Mouse (Mus musculus) liver, embryonic 13.5 days (tissue): ENCODE results near the gene Ric8b. TPM values are rescaled to one million over a fixed set of nuclear protein-coding genes. Genes with fewer than 3 reads are reported as not detected.

Experiments
- ATAC-seq: fragments of 200-750 bp; cut with Nextera tagmentation; 2 replicates; pipeline ENCODE4 v1.8.0; 2017; ENCODE audit warnings: low read depth, mild to moderate bottlenecking, moderate number of reproducible peaks, moderate library complexity
- DNase-seq: peaks from one replicate; pipeline ENCODE4 v3.0.0; 2022
- H3K27ac ChIP-seq: fragments of 300-500 bp; sonication (generic); 2 replicates; pipeline ENCODE4 v1.5.1; 2015; ENCODE audit warnings: moderate library complexity, mild to moderate bottlenecking, inconsistent platforms
- H3K27me3 ChIP-seq: fragments of 300-500 bp; sonication (generic); 2 replicates; pipeline ENCODE4 v1.6.1; 2015; ENCODE audit warnings: mild to moderate bottlenecking, inconsistent platforms
- H3K36me3 ChIP-seq: fragments of 300-500 bp; sonication (generic); 2 replicates; pipeline ENCODE4 v1.6.1; 2015; ENCODE audit warnings: mild to moderate bottlenecking, inconsistent platforms
- H3K4me1 ChIP-seq: fragments of 300-500 bp; sonication (generic); replicated peaks from 2 replicates; pipeline ENCODE4 v1.6.1; 2015; ENCODE audit warnings: inconsistent platforms
- H3K4me2 ChIP-seq: fragments of 300-500 bp; sonication (generic); 2 replicates; pipeline ENCODE4 v1.6.1; 2015; ENCODE audit warnings: inconsistent platforms, mild to moderate bottlenecking, moderate library complexity
- H3K4me3 ChIP-seq: fragments of 300-500 bp; sonication (generic); replicated peaks from 2 replicates; pipeline ENCODE4 v1.5.1; 2015; ENCODE audit warnings: mild to moderate bottlenecking, inconsistent platforms
- H3K9ac ChIP-seq: fragments of 300-500 bp; sonication (generic); 2 replicates; pipeline ENCODE4 v1.6.1; 2015; ENCODE audit warnings: mild to moderate bottlenecking, inconsistent platforms
- H3K9me3 ChIP-seq: fragments of 300-500 bp; sonication (generic); replicated peaks from 2 replicates; pipeline ENCODE4 v1.6.1; 2016; ENCODE audit warnings: inconsistent platforms
- WGBS: fragments of 180-500 bp; shearing (Covaris S2); methylation state at CpG from one replicate; pipeline ENCODE4 v1.1.7; 2015; ENCODE audit not compliant: insufficient replicate concordance; 5-methylcytosine and 5-hydroxymethylcytosine counted together
- polyA plus RNA-seq: library from polyadenylated mRNA; unstranded; fragments of >200 nt; fragmentation: Nextera tagmentation; extraction: Ambion mirVana; gene quantifications from 2 replicates; pipeline ENCODE4 v1.2.1, GENCODE M21; 2015

The Ric8b gene
- polyA plus RNA-seq, 1 experiment from 2014 or later, result 3.9 TPM

DNA sequence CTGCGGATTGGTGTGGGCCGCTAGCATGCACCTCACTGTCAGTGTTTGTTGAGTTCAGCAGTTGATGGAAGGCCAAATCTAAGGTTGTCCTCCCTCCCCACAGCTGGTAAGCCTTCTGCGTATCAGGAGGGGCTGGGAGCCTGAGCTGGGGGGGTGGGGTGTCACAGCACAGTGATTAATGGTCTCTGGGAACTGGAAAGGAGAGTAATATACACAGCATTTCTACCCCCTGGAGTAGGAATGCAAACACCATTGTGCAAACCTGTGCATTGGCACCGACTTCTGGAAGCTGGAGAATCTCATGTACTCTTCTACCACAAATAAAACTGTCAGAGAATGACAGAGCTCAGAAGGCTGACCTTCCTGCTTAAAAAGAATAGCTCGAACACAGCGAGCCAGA lies 50.2 kb downstream of the Ric8b start:
- ATAC-seq (no peak), DNase-seq (no peak)
- Histone ChIP-seq H3K9me3 (no peaks in the 10 kb centered on the region), H3K4me3 (no peak overlapping the region), H3K27me3 (no peaks in the 10 kb centered on the region), H3K9ac (no peak overlapping the region), H3K27ac (no peak overlapping the region), H3K4me1 (peaks cover 16% of the 10 kb centered on the region), H3K36me3 (peaks cover 24% of the 10 kb centered on the region), H3K4me2 (no peak overlapping the region)
- WGBS, result 69% methylated on average over 6 of the region's 6 CpGs

DNA sequence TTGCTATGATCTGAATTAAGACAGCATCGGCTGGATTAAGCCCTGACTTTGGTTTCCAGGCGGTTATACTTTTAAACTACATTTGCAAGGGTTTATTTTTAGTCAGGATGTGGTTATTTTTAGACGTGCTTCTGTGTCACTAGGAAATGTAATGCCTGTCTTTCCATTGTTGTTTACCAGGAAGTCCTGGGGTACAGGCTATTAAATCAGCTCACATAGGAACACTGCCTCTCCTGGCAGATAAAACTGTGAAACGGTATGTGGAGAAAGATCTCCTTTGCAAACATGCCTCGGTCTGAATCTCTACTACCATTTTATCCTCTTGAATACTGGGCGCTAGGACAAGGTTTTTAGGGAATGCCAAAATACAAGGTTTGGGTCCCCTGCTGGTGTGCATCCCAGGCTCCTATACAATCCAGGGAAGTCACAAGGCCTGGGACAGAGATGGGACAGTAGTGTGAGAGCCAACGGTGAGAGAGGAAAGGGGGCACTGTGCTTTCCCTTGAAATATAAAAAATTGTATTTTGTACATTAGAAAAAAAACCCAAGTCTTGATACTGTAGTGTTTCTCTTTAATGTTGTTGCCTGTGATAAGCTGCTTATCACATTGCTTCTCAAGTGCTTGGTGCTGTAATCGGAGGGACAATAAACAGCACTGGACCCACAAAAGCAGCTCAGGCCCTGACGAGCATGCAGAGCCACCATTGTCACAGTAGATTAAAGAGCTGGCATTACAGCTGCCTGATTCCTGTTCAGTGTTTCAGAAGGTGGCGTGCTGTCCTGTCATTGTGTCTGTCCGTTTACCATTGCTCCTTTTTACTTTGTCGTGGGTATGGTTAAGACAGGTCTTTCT lies 51.7 kb downstream of the Ric8b start:
- DNase-seq (peak; percentile 16), ATAC-seq (peak; percentile 82)
- WGBS, result 40% methylated on average over 12 of the region's 12 CpGs
- peaks cover 21% of the 10 kb centered on the region for H3K36me3 ChIP-seq
- peaks cover 16% of the 10 kb centered on the region for H3K4me1 ChIP-seq
- no peak overlapping the region for H3K4me3 ChIP-seq
- H3K4me2 ChIP-seq, result peak overlapping the region; percentile 28; the same call in 1 of the 2 replicates
- peak overlapping the region; percentile 1; the same call in 1 of the 2 replicates for H3K27ac ChIP-seq
- H3K9me3 ChIP-seq, result no peaks in the 10 kb centered on the region
- no peak overlapping the region for H3K9ac ChIP-seq
- no peaks in the 10 kb centered on the region for H3K27me3 ChIP-seq

DNA sequence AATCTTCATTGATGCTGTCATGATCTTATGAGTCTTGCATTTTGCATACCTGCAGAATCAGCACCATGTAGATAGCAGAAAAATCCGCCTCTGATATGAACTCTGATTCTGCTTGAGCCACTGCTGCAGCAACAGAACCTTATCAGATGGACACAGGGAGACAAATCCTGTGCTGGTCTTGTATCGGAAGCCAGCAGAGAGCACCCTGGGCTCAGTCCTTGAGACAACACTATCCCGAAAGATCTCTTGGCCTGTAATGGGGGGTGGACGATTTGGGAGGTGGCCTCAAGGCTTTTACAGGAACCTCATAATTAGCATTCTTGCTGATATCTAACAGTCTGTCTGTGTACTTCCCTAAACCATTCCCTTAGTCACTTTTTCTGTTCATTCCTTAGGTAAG lies 57.8 kb downstream of the Ric8b start:
- no peak overlapping the region for H3K9ac ChIP-seq
- H3K4me2 ChIP-seq, result no peak overlapping the region
- H3K4me3 ChIP-seq, result no peak overlapping the region
- ATAC-seq (no peak), DNase-seq (no peak)
- H3K9me3 ChIP-seq, result no peaks in the 10 kb centered on the region
- peaks cover 32% of the 10 kb centered on the region for H3K36me3 ChIP-seq
- H3K27me3 ChIP-seq, result no peaks in the 10 kb centered on the region
- H3K4me1 ChIP-seq, result peaks cover 4% of the 10 kb centered on the region
- no peak overlapping the region for H3K27ac ChIP-seq
- WGBS, result 42% methylated on average over 4 of the region's 4 CpGs

DNA sequence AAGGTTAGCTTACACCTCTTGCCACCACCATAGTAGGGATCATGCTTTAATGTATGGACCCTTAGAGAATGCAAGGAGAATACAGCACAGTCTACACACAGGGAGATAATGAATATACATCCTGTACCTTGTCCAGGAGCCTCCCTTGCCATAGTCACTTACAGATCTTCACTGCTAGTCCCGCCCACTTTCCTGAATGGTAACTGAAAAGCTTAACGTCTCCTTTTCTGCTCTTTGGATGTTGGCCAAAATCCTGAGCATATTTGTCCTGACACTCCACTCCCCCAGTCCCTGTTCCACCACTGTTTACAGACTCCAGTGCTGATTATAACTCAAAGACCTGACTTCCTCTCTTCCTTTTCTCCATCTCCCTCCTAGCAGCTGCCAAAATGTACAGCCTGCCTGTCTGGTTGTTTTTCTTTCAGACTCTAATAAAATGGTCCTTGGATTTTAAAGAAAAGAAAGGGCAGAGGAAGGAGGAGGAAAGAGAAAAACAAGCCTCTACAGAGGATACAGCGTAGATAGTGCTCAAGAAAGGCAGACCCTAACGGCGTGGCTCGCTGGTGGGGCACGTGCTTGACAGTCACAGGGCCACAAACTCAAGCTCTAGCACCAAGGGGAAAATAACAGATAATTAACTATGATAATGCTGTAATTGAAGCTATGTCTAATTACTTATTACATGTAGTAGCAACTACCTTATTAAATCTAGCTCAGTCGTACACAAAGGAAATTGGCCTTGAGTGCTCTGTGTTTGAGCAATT lies 59.4 kb downstream of the Ric8b start:
- 77% methylated on average over 8 of the region's 8 CpGs for WGBS
- Histone ChIP-seq H3K36me3 (peaks cover 27% of the 10 kb centered on the region), H3K9me3 (no peaks in the 10 kb centered on the region), H3K27ac (no peak overlapping the region), H3K4me2 (no peak overlapping the region), H3K4me3 (no peak overlapping the region), H3K9ac (no peak overlapping the region), H3K4me1 (peaks cover 4% of the 10 kb centered on the region), H3K27me3 (no peaks in the 10 kb centered on the region)
- DNase-seq (no peak), ATAC-seq (no peak)

DNA sequence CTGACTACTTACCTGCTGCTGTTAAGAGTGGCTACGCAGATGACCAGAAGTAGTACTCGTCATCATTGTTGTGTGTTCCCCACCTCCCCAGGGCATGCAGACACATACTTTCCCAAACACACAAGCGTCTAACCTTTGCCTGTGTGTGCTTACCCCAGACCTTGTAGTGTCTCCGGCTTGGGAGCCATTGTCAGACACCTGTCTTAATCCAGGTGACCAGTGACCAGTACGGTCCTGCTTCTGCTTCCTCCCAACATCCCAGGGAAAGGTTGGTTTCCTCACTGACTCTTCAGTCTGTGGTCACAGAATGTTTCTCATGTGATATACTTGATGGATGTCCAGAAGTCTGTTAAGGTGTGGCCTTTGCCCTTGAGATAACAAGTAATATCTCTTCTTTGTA lies 62.9 kb downstream of the Ric8b start:
- Histone ChIP-seq H3K36me3 (peaks cover 33% of the 10 kb centered on the region), H3K4me1 (peaks cover 4% of the 10 kb centered on the region), H3K27me3 (no peaks in the 10 kb centered on the region), H3K9ac (no peak overlapping the region), H3K4me2 (no peak overlapping the region), H3K9me3 (no peaks in the 10 kb centered on the region), H3K27ac (no peak overlapping the region), H3K4me3 (no peak overlapping the region)
- ATAC-seq (no peak), DNase-seq (no peak)
- WGBS, result 82% methylated on average over 5 of the region's 5 CpGs

DNA sequence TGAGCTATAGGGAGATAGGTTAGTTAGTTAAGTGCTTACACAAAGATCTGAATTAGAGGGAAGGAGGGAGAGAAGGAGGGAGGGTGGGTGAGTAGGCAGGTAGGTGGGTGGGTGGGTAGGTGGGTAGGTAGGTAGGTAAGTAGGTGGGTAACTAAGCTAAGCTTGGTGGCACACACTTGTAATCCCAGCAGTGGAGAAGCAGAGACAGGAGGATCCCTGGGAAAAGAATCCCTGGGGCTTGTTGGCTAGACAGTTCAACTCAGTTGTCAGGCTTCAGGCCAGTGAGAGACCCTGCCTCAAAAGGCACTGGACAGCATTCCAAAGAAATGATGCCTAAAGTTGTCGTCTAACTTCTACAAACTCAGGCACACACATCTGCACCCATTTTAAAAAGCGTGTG lies 64.0 kb downstream of the Ric8b start:
- Histone ChIP-seq H3K4me1 (peaks cover 4% of the 10 kb centered on the region; the same call in 1 of the 2 replicates), H3K27me3 (no peaks in the 10 kb centered on the region), H3K36me3 (peaks cover 32% of the 10 kb centered on the region), H3K27ac (no peak overlapping the region), H3K9ac (no peak overlapping the region), H3K4me2 (no peak overlapping the region), H3K4me3 (no peak overlapping the region), H3K9me3 (no peaks in the 10 kb centered on the region)
- no peak for DNase-seq
- WGBS, result 89% methylated on average over 2 of the region's 2 CpGs
- no peak for ATAC-seq

DNA sequence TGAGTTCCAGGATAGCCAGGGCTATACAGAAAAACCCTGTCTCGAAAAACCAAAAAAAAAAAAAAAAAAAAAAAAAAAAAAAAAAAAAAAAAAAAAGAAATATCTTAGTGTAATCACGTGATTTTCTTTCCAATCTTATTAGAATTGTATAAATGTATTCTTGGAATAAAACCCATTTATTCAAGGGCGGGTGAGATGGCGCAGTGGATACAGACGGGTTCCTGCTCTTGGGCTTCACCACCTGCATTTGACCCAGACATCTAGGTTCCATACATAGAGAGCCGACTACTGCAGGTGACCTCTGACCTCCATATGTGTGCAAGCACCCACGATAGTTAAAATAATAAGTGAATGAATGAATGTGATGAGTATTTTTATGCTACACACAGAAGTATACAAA lies 65.3 kb downstream of the Ric8b start:
- Histone ChIP-seq H3K4me1 (no peaks in the 10 kb centered on the region), H3K27ac (no peak overlapping the region), H3K4me3 (no peak overlapping the region), H3K4me2 (no peak overlapping the region), H3K36me3 (peaks cover 38% of the 10 kb centered on the region), H3K27me3 (no peaks in the 10 kb centered on the region), H3K9ac (no peak overlapping the region), H3K9me3 (no peaks in the 10 kb centered on the region)
- 71% methylated on average over 7 of the region's 7 CpGs for WGBS
- ATAC-seq (no peak), DNase-seq (no peak)

DNA sequence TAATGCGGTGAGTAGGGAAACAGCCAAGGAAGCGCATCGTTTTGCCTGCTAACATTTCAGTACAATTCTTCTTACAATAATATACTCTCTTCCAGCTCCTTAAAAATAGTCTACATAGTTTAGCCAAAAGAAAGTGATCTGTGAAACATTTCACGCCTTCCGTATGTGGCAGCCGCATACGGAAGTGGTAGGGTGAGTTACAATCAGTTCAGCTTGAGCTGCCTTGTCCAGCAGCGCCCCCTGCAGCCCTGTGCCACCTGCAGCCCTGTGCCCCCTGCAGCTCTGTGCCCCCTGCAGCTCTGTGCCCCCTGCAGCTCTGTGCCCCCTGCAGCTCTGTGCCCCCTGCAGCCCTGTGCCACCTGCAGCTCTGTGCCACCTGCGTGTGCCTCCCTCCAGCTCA lies 68.5 kb downstream of the Ric8b start:
- 83% methylated on average over 9 of the region's 9 CpGs for WGBS

DNA sequence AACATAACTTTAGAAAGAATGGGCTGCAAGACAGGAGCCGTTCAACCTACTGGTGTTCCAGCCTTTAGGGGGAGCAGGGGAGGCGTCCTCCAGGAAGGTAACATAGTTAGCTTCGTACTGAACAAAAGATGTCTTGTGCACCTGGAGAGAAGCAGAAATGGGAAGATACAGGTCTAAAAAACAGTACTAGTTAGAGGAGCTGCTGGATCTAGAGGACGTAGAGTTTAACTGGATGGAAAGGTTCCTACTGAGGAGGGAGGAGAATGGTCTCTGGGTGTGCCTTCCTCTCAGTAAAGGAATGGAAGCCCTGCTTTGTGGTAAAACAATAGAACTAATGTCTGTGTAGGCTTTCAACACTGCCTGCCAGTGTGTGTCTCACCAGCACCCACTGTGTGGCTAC lies 70.2 kb downstream of the Ric8b start:
- ATAC-seq (no peak), DNase-seq (no peak)
- Histone ChIP-seq H3K4me1 (no peaks in the 10 kb centered on the region), H3K9me3 (no peaks in the 10 kb centered on the region), H3K4me2 (no peak overlapping the region), H3K4me3 (no peak overlapping the region), H3K9ac (no peak overlapping the region), H3K27ac (no peak overlapping the region), H3K36me3 (peaks cover 27% of the 10 kb centered on the region), H3K27me3 (no peaks in the 10 kb centered on the region)
- 73% methylated on average over 4 of the region's 4 CpGs for WGBS

More for the DNA sequence above, 68.5 kb downstream of the Ric8b start:
- no peak overlapping the region for H3K9ac ChIP-seq
- no peak overlapping the region for H3K4me3 ChIP-seq
- H3K4me2 ChIP-seq, result no peak overlapping the region
- H3K9me3 ChIP-seq, result no peaks in the 10 kb centered on the region
- no peaks in the 10 kb centered on the region for H3K4me1 ChIP-seq
- ATAC-seq (no peak), DNase-seq (no peak)
- no peaks in the 10 kb centered on the region for H3K27me3 ChIP-seq
- peaks cover 33% of the 10 kb centered on the region for H3K36me3 ChIP-seq
- no peak overlapping the region for H3K27ac ChIP-seq

DNA sequence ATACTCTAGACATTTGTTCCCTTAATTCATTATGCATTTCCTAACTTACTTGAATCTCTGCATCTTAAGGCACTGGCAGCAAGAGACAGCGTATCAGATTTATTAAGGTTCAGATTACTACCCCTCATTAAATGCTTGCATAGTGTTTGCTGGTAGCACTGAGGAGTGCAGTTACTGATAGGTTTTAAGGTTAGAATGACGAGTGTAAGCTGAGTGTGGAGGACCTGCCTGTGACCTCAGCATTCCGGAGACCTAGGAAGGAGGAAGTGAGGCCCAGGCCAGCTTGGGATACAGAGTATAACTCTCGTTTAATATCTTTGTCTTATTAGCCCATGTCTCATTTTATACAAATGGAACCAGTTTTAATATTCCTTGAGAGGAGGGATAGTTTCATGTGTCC lies 71.2 kb downstream of the Ric8b start:
- no peak overlapping the region for H3K4me2 ChIP-seq
- peaks cover 20% of the 10 kb centered on the region for H3K36me3 ChIP-seq
- H3K27ac ChIP-seq, result no peak overlapping the region
- no peak overlapping the region for H3K4me3 ChIP-seq
- ATAC-seq, result no peak
- 72% methylated on average over 4 of the region's 4 CpGs for WGBS
- no peaks in the 10 kb centered on the region for H3K4me1 ChIP-seq
- no peak overlapping the region for H3K9ac ChIP-seq
- no peaks in the 10 kb centered on the region for H3K27me3 ChIP-seq
- H3K9me3 ChIP-seq, result no peaks in the 10 kb centered on the region
- DNase-seq, result no peak

DNA sequence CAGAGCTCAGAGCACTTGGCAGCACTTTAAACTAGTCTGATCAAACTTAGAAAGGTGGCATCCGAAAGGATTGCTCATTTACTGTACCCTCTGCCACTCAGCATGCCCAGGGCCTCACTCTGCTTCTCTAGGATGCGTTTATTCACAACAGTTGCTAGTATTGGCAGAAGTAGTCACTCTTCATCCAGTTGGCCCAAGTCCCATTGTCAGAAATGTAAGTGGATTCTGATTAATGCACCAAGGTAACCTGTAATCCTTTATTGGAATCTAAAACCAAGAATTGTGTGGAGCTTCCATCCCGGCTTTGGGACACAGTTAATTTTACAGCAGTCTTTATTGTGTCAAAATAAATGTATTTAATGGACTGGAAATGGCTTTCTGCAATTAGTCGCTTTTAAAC lies 76.9 kb downstream of the Ric8b start:
- DNase-seq (no peak), ATAC-seq (no peak)
- Histone ChIP-seq H3K9ac (no peak overlapping the region), H3K9me3 (no peaks in the 10 kb centered on the region), H3K4me1 (peaks cover 14% of the 10 kb centered on the region), H3K4me3 (no peak overlapping the region), H3K27ac (no peak overlapping the region), H3K4me2 (no peak overlapping the region), H3K36me3 (peaks cover 30% of the 10 kb centered on the region), H3K27me3 (no peaks in the 10 kb centered on the region)
- WGBS, result 84% methylated on average over 4 of the region's 4 CpGs
